Mouse (Mus musculus): Measurements from ENCODE around the gene Sec14l1. TPM values are rescaled to one million over a fixed set of nuclear protein-coding genes. Genes with fewer than 3 reads are reported as not detected.

The Sec14l1 gene
- total RNA-seq, 2 experiments from 2014 or later = 174 to 208 TPM

- DNase-seq (ENCODE audit: low spot score in 2 of 2) = no peak
- intact Hi-C loops (cut with DNase I) = no loop called here
Measured at GRCm38 (mm10) chr11:117086215-117086614, 28.8 kb upstream of the Sec14l1 start.

GRCm38 (mm10) chr11:117087036-117087799 is 27.8 kb upstream of the Sec14l1 start:
- intact Hi-C loops (cut with DNase I) = no loop called here
- DNase-seq (ENCODE audit: low spot score in 2 of 2) = no peak

DNA sequence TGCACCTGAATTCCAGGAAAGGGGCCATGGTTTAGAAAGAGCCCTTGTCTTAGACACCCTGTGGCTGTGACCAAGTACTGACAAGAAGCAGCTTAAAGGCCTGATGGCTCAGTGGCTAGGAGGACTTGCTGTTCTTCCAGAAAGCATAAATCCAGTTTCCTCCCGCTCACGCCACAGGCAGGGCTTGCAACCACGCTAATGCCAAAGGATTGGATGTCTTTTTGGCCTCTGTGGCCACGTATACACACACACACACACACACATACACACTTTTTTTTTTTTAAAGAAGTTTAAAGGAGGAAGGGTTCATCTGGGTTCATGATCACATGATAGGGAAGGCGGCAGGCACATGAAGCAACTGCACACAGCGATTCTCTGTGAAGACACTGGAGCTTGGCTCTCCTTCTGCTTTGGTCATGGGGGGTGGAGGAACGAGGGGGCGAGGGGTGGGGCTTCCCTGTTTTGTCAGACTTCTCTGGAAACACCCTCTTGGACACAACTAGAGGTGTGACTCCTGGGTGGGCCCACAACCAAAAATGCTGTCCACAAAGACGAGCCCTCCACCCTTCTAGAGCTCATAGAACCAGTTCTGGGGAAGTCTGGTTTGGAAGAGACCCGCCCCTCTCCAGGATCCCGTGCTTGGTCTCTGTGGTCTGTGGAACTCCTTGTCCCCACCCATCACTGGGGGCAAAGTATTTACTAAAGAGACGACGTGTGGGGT is 26.5 kb upstream of the Sec14l1 start:
- DNase-seq (ENCODE audit: low spot score in 2 of 2) = no peak
- intact Hi-C loops (cut with DNase I) = no loop called here

DNA sequence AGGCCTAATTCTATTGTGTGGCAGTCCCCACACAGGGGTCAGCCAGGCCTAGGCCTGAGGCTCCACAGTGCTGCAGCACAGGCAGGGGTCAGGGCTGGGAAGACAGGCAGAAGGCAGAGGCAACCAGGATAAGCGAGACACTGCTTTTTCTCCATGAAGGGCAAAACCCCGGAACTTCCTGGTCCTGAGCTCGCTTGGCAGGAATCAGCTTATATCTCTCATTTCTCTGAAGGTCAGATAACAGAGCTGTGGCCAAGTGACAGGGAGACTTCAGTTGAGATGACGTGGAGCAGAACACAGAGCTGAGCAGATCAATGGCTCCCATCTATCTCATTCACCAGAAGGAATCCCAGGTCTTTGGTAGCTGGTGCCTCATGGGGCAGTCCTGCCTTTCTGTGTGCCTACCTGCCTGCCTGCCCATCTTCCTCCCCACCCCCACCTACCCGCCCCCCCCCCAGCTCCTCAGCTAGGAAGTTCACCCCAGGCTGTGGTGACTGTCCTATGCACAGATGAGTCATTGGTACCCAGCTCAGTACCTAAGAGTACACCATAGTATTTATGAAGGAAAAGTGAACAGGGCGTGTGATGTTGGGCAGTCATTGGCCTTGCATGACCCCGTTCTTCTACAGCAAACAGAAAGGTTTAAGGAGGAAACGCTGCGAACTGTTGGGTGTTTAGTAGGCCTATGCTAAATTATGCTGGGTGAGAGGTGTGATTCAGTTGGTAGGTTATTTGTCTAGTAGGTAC is 25.1 kb upstream of the Sec14l1 start:
- intact Hi-C loops (cut with DNase I) = no loop called here
- DNase-seq (ENCODE audit: low spot score in 2 of 2) = no peak

GRCm38 (mm10) chr11:117091406-117091805 is 23.6 kb upstream of the Sec14l1 start:
- no peak for DNase-seq (ENCODE audit: low spot score in 2 of 2)
- intact Hi-C loops (cut with DNase I) = no loop called here

- intact Hi-C loops (cut with DNase I) = no loop called here
- DNase-seq (ENCODE audit: low spot score in 2 of 2) = no peak
Measured at GRCm38 (mm10) chr11:117091845-117092244, 23.1 kb upstream of the Sec14l1 start.

DNA sequence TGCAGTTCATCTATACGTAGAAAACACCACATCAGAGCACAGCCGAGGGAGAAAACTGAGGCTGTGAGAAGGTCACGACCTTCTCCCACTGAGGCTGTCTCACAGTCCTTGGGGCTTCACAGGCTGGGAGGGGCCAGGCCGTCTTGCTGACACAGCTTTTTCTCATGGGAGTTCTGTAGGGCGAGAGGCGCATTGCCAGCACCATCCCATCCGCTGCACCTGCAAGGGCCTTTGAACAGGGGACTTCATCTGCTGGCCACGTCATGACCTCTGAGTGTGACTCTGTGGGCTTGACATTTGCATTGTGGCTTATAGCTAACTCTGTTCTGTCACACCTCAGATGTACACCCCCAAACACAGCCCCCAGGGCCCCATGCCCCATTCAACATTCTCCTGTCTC is 22.3 kb upstream of the Sec14l1 start:
- intact Hi-C loops (cut with DNase I) = no loop called here
- DNase-seq (ENCODE audit: low spot score in 2 of 2) = no peak

GRCm38 (mm10) chr11:117093900-117094552 is 20.9 kb upstream of the Sec14l1 start:
- intact Hi-C loops (cut with DNase I) = no loop called here
- DNase-seq (ENCODE audit: low spot score in 2 of 2) = no peak

GRCm38 (mm10) chr11:117094646-117095045 is 20.3 kb upstream of the Sec14l1 start:
- no peak for DNase-seq (ENCODE audit: low spot score in 2 of 2)
- intact Hi-C loops (cut with DNase I) = no loop called here

- intact Hi-C loops (cut with DNase I) = no loop called here
- no peak for DNase-seq (ENCODE audit: low spot score in 2 of 2)
Measured at GRCm38 (mm10) chr11:117097021-117097420, 17.9 kb upstream of the Sec14l1 start.

DNA sequence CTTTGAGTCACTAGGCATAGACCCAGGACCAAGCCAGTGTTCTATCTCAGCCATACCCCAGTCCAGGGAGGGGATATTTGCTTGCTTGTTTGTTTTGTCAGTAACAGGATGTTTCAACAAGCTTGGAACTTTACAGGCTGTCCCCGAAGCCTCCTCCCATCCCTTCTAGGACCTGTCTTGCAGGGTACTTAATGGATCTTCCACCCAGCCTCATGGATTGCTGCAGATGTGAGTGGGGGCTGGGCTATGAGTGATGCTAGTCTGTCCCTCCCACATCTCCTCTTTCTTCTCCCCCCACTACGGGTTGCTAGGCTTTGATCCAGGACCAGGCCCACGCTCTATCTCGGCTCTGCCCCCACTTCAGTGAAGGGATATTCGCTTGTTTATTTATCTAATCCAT is 16.8 kb upstream of the Sec14l1 start:
- no peak for DNase-seq (ENCODE audit: low spot score in 2 of 2)
- intact Hi-C loops (cut with DNase I) = loop anchor here (2.0 kb wide), 1 partner anchor 17 kb away; the partner anchor contains the start of gene Sec14l1

DNA sequence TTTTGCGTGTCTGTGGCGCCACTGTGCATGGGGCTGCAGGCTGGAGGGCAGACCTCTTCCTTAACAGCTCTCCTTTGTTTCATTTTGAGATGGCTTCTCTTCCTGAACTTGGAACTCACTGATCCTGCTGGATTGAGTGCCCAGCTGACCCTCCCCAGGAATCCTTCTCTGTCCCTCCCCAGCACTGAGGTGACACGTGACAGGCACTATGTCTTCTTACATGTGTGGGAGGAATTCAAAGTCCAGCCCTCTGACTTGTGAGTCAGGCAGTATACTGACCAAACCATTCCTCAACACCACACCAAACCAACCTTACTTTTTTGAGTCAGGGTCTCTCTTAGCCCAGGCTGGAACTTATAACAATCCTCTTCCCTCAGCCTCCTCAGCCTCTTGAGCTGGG is 16.2 kb upstream of the Sec14l1 start:
- DNase-seq (ENCODE audit: low spot score in 2 of 2) = no peak
- intact Hi-C loops (cut with DNase I) = loop anchor here (2.0 kb wide), 1 partner anchor 16 kb away; the partner anchor contains the start of gene Sec14l1

DNA sequence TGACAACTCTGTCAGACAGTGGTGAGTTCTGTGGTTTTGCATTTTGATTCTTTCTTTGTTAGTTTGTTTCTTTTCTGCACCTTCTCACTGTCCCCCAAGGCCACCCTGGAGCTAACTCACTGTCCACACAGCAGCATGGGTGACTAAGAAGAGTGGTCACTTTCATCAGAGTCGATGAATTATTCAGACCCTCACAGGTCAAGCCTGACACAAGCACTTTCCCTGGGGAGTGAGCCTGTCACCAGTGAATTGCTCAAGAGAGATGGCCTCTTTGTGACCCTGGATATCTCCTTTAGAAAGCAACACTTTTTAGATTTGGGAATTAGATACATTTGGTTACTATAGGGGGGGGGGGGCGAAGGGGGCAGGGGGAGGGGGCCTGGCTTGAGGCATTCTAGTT is 15.6 kb upstream of the Sec14l1 start:
- intact Hi-C loops (cut with DNase I) = loop anchor here (2.0 kb wide), 1 partner anchor 15 kb away; the partner anchor contains the start of gene Sec14l1
- DNase-seq (ENCODE audit: low spot score in 2 of 2) = no peak

GRCm38 (mm10) chr11:117101351-117101921 is 13.5 kb upstream of the Sec14l1 start:
- peak in 1 of 2 experiments; percentile 82 for DNase-seq (ENCODE audit: low spot score in 2 of 2)
- intact Hi-C loops (cut with DNase I) = no loop called here

- intact Hi-C loops (cut with DNase I) = no loop called here
Measured at GRCm38 (mm10) chr11:117101925-117102717, 12.8 kb upstream of the Sec14l1 start.

DNA sequence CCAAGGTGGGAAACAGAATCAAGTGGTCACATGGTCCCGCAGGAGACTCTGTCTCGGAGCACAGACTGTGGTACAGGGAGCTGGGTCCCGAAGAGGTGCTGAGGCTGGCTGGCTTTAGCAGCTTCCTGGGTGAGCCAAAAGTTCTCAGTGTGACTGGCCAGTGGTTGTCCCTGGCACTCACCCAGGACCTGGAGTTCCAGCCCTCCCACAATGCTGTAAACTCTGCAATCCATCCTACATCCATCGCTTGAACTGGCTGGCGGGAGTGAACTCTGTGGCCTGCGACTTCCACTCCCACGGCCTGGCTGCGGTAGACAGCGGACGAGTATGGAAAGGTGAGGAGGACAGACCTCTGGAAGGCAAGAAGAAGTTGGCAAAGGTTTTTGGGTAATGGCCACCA is 11.4 kb upstream of the Sec14l1 start:
- DNase-seq (ENCODE audit: low spot score in 2 of 2) = no peak
- intact Hi-C loops (cut with DNase I) = no loop called here

More at GRCm38 (mm10) chr11:117101925-117102717, 12.8 kb upstream of the Sec14l1 start:
- DNase-seq (ENCODE audit: low spot score in 2 of 2) = peak in 1 of 2 experiments; percentile 89

DNA sequence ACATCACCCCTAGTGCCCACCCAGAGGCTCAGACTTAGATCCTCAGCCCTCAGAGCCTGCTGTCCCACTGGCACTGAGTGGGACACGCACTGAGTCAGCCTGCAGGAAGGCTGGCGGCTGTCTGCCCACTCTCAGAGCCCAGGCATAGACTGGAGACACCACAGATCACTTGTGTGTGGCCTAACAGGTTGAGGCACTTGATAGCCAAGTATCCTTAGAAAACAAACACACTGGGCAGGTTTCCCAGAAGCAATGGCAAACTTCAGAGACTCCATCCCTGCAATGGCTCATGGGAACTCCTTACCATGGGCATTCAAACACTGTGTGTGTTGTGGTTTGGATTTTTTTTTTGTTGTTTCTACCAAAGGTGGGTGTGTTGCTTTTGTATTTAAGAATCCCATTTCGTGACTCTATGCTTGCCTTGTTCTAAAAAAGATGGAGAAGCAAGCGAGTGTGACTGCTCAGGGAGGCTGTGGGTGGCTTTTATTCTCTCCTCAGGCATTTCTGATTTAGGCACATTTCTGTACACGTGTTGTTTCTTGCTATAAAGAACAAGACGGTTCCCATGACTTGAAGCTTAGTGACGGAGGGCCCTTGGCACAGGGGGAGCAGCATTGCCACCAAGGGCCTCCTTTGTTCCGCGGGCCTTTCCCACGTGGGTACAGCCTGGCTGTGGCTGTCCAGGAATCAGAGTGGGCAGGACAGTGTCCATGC is 10.8 kb upstream of the Sec14l1 start:
- intact Hi-C loops (cut with DNase I) = no loop called here
- DNase-seq (ENCODE audit: low spot score in 2 of 2) = peak in 1 of 2 experiments; percentile 92

DNA sequence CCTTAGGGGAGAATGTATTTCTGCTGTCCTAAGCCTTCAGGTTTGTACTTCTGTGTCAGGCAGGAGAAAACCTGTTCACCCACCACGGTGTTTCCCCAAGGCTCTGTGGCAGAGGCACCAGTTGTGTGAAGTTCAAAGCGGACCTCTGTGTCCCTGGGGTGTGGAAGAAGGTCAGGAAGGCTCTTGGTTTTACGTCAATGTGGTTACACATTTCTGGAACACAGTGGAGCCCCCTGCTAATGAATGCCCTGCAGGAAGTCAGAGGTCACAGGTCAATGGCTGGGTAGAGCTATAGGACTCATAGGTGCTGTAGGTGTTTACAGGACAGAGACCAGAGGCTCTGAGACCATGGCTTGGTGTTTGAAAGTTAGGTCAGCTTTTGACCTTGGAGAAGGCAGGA is 9.7 kb upstream of the Sec14l1 start:
- DNase-seq (ENCODE audit: low spot score in 2 of 2) = no peak
- intact Hi-C loops (cut with DNase I) = no loop called here
